Mouse (Mus musculus) intestine, postnatal 0 days (tissue): Measurements from ENCODE around the gene Grip2. TPM values are rescaled to one million over a fixed set of nuclear protein-coding genes. Genes with fewer than 3 reads are reported as not detected.

Source experiments
- ATAC-seq: fragments of 200-750 bp; cut with Nextera tagmentation; 2 replicates; pipeline ENCODE4 v1.8.0; 2017; ENCODE audit warnings: mild to moderate bottlenecking, moderate TSS enrichment, moderate library complexity
- H3K27ac ChIP-seq: fragments of 300-500 bp; sonication (generic); 2 replicates; pipeline ENCODE4 v1.5.1; 2014; ENCODE audit warnings: mild to moderate bottlenecking, low read depth, low read length, moderate library complexity
- H3K27me3 ChIP-seq: fragments of 300-500 bp; sonication (generic); replicated peaks from 2 replicates; pipeline ENCODE4 v1.6.1; 2014; ENCODE audit warnings: low read length, mixed read lengths; ENCODE audit not compliant: control insufficient read depth, insufficient read depth
- H3K36me3 ChIP-seq: fragments of 300-500 bp; sonication (generic); 2 replicates; pipeline ENCODE4 v1.6.1; 2014; ENCODE audit warnings: mild to moderate bottlenecking, moderate library complexity; ENCODE audit not compliant: control insufficient read depth, insufficient read depth
- H3K4me1 ChIP-seq: fragments of 300-500 bp; sonication (generic); replicated peaks from 2 replicates; pipeline ENCODE4 v1.6.1; 2014; ENCODE audit warnings: antibody characterized with exemption, low read length, mixed read lengths; ENCODE audit not compliant: control insufficient read depth, insufficient read depth
- H3K4me2 ChIP-seq: fragments of 300-500 bp; sonication (generic); replicated peaks from 2 replicates; pipeline ENCODE4 v1.6.1; 2014; ENCODE audit warnings: low read depth, mild to moderate bottlenecking, moderate library complexity
- H3K4me3 ChIP-seq: fragments of 300-500 bp; sonication (generic); 2 replicates; pipeline ENCODE4 v1.5.1; 2014; ENCODE audit warnings: low read depth, low read length
- H3K9ac ChIP-seq: fragments of 300-500 bp; sonication (generic); 2 replicates; pipeline ENCODE4 v1.6.1; 2014; ENCODE audit warnings: mild to moderate bottlenecking, low read depth, low read length
- H3K9me3 ChIP-seq: fragments of 300-500 bp; sonication (generic); 2 replicates; pipeline ENCODE4 v1.6.1; 2016; ENCODE audit warnings: mixed run types; ENCODE audit not compliant: control insufficient read depth
- CTCF ChIP-seq: sonication (generic); IDR thresholded peaks from 2 replicates; pipeline ENCODE4 v1.5.1; 2016; ENCODE audit warnings: low read depth, mild to moderate bottlenecking, control low read depth, antibody characterized with exemption, moderate library complexity
- WGBS: fragments of 180-500 bp; shearing (Covaris S2); extraction: QIAGEN DNeasy Blood & Tissue Kit; methylation state at CpG from one replicate; pipeline ENCODE4 v1.1.7; 2014; 5-methylcytosine and 5-hydroxymethylcytosine counted together
- polyA plus RNA-seq: library from polyadenylated mRNA; unstranded; fragments of >200 nt; fragmentation: Nextera tagmentation; extraction: Ambion mirVana; gene quantifications from 2 replicates; pipeline ENCODE4 v1.2.1, GENCODE M21; 2015

Gene Grip2
- polyA plus RNA-seq, 1 experiment from 2014 or later = 0.22 TPM

- Histone ChIP-seq H3K4me1 (no peaks in the 10 kb centered on the region), H3K36me3 (no peaks in the 10 kb centered on the region), H3K27me3 (peaks cover 3% of the 10 kb centered on the region; the same call in 1 of the 2 replicates), H3K4me3 (no peak overlapping the region), H3K9me3 (no peaks in the 10 kb centered on the region), H3K27ac (no peak overlapping the region), H3K4me2 (no peak overlapping the region), H3K9ac (no peak overlapping the region)
- peak; percentile 86 for TF ChIP-seq CTCF
- WGBS = 10% methylated on average over 2 of the region's 2 CpGs
- no peak for ATAC-seq
Observed at GRCm38 (mm10) chr6:91852550-91852949, 25.5 kb upstream of the Grip2 start.

- no peak for TF ChIP-seq CTCF
- peak overlapping the region; percentile 31 for H3K4me3 ChIP-seq
- H3K27me3 ChIP-seq = peaks cover 69% of the 10 kb centered on the region
- H3K36me3 ChIP-seq = no peaks in the 10 kb centered on the region
- H3K27ac ChIP-seq = no peak overlapping the region
- no peak overlapping the region for H3K9ac ChIP-seq
- ATAC-seq = no peak
- H3K4me1 ChIP-seq = no peaks in the 10 kb centered on the region
- H3K9me3 ChIP-seq = no peaks in the 10 kb centered on the region
- WGBS = 5% methylated on average over 58 of the region's 69 CpGs
- peak overlapping the region; percentile 63 for H3K4me2 ChIP-seq
Observed at GRCm38 (mm10) chr6:91843628-91844153, 16.6 kb upstream of the Grip2 start.

- Histone ChIP-seq H3K4me3 (peak overlapping the region; percentile 31), H3K4me1 (no peaks in the 10 kb centered on the region), H3K27ac (no peak overlapping the region), H3K4me2 (peak overlapping the region; percentile 63), H3K27me3 (peaks cover 73% of the 10 kb centered on the region), H3K9ac (no peak overlapping the region), H3K9me3 (no peaks in the 10 kb centered on the region), H3K36me3 (no peaks in the 10 kb centered on the region)
- no peak for TF ChIP-seq CTCF
- ATAC-seq = no peak
- WGBS = 3% methylated on average over 42 of the region's 46 CpGs
Observed at GRCm38 (mm10) chr6:91842897-91843627, 16.0 kb upstream of the Grip2 start.

GRCm38 (mm10) chr6:91839010-91839871, 12.2 kb upstream of the Grip2 start:
- no peaks in the 10 kb centered on the region for H3K9me3 ChIP-seq
- H3K27ac ChIP-seq = no peak overlapping the region
- no peaks in the 10 kb centered on the region for H3K4me1 ChIP-seq
- no peak overlapping the region for H3K4me3 ChIP-seq
- H3K4me2 ChIP-seq = no peak overlapping the region
- no peaks in the 10 kb centered on the region for H3K36me3 ChIP-seq
- no peak for TF ChIP-seq CTCF
- 18% methylated on average over 23 of the region's 23 CpGs for WGBS
- no peak for ATAC-seq
- H3K9ac ChIP-seq = no peak overlapping the region
- H3K27me3 ChIP-seq = peaks cover 58% of the 10 kb centered on the region

GRCm38 (mm10) chr6:91832863-91833440, 5.9 kb upstream of the Grip2 start:
- Histone ChIP-seq H3K4me2 (no peak overlapping the region), H3K4me1 (no peaks in the 10 kb centered on the region), H3K4me3 (no peak overlapping the region), H3K27ac (no peak overlapping the region), H3K36me3 (no peaks in the 10 kb centered on the region), H3K27me3 (peaks cover 19% of the 10 kb centered on the region), H3K9me3 (no peaks in the 10 kb centered on the region), H3K9ac (no peak overlapping the region)
- 43% methylated on average over 3 of the region's 3 CpGs for WGBS
- no peak for ATAC-seq
- no peak for TF ChIP-seq CTCF

GRCm38 (mm10) chr6:91827926-91828325, 876 bp upstream of the Grip2 start:
- H3K4me1 ChIP-seq = no peaks in the 10 kb centered on the region
- H3K4me3 ChIP-seq = no peak overlapping the region
- no peak overlapping the region for H3K9ac ChIP-seq
- peaks cover 9% of the 10 kb centered on the region; the same call in 1 of the 2 replicates for H3K27me3 ChIP-seq
- TF ChIP-seq CTCF = no peak
- no peak overlapping the region for H3K4me2 ChIP-seq
- H3K27ac ChIP-seq = no peak overlapping the region
- H3K36me3 ChIP-seq = no peaks in the 10 kb centered on the region
- WGBS = 90% methylated on average over 5 of the region's 5 CpGs
- no peaks in the 10 kb centered on the region for H3K9me3 ChIP-seq
- no peak for ATAC-seq
